9 mouse cellular contexts compared by ENCODE assay signal in the genomic region with DNA sequence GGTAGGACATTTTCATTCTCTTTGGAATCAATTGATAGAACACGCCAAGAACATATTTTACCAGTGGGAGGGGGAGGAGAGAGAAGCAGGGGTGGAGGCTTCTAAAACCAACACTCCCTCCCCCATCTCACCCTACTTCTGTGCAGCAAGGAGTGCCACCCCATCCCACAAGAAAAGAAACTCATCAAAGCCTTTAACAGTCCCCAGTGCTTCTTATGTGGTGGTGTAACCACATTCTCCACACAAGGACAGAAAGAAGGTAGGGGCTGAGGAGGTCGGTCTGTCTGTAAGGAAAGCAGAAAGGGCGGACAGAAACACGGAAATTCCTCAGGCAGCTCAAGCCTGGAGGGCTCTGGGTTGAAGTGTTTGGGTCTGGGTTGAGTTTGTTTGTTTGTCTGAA. TPM values are rescaled to one million over a fixed set of nuclear protein-coding genes. Genes with fewer than 3 reads are reported as not detected.
DNase-seq lines count a peak whose midpoint lies in the region; ATAC-seq and TF ChIP-seq lines count a peak whose summit lies in the region.
"Had no signal": no experiment of that assay in that cellular context is flagged by ENCODE, and none has a peak within 500 bp of the region (broad histone marks: within the 10 kb centered on the region; RNA-seq: fewer than 3 reads in every experiment).

No protein-coding gene starts in this region.

- no peak for TF ChIP-seq EP300 in ES-Bruce4 (IDR thresholded peaks at IDR 0.05; ENCODE audit: insufficient read depth, low read depth, low read length)
- no peak for TF ChIP-seq EP300 in stomach, postnatal 0 days (optimal IDR thresholded peaks at IDR 0.05)

- ATAC-seq in kidney, postnatal 0 days (replicated peaks; ENCODE audit: low FRiP score, low read depth) = no peak
- ATAC-seq in stomach, postnatal 0 days (ENCODE audit: low FRiP score, low TSS enrichment) = no peak
- ATAC-seq in forebrain, embryonic 13.5 days = no peak

- no peak for TF ChIP-seq POLR2A in ES-Bruce4 (IDR thresholded peaks at IDR 0.05; ENCODE audit: insufficient read depth, low read length)

- H3K27ac ChIP-seq in kidney, postnatal 0 days = peak overlapping the region; percentile 57
- peak overlapping the region; percentile 47 for H3K27ac ChIP-seq in ES-Bruce4 (ENCODE audit: insufficient read depth, low read length)
- H3K27ac ChIP-seq in brown adipose tissue, adult 24 weeks (replicated peaks; ENCODE audit: low read depth, low read length) = peak overlapping the region; percentile 50
- H3K27ac ChIP-seq in stomach, postnatal 0 days (replicated peaks) = peak overlapping the region; percentile 30; the same call in 1 of the 2 replicates
- H3K27ac ChIP-seq in forebrain, embryonic 13.5 days = no peak overlapping the region

- no peak for TF ChIP-seq CTCF in kidney, postnatal 0 days (IDR thresholded peaks at IDR 0.05; ENCODE audit: low read depth)
- no peak for TF ChIP-seq CTCF in ES-Bruce4 (IDR thresholded peaks at IDR 0.05; ENCODE audit: low read depth, low read length)
- no peak for TF ChIP-seq CTCF in stomach, postnatal 0 days (IDR thresholded peaks at IDR 0.05; ENCODE audit: low read depth)

- H3K9ac ChIP-seq in kidney, postnatal 0 days (ENCODE audit: low read depth, low read length) = 0 out of 2 replicates have a peak overlapping the region, but pooled peaks have one; percentile 23
- no peak overlapping the region for H3K9ac ChIP-seq in ES-Bruce4 (ENCODE audit: low read depth, poor library complexity, severe bottlenecking)
- no peak overlapping the region for H3K9ac ChIP-seq in stomach, postnatal 0 days (ENCODE audit: low read length)
- H3K9ac ChIP-seq in forebrain, embryonic 13.5 days = no peak overlapping the region

- H3K4me2 ChIP-seq in kidney, postnatal 0 days (ENCODE audit: low read length) = peak overlapping the region; percentile 23; the same call in 1 of the 2 replicates
- H3K4me2 ChIP-seq in stomach, postnatal 0 days (replicated peaks; ENCODE audit: low read depth) = 0 out of 2 replicates have a peak overlapping the region, but pooled peaks have one; percentile 3
- no peak overlapping the region for H3K4me2 ChIP-seq in forebrain, embryonic 13.5 days

- no peaks in the 10 kb centered on the region for H3K9me3 ChIP-seq in kidney, postnatal 0 days (replicated peaks; ENCODE audit: low read length)
- no peaks in the 10 kb centered on the region for H3K9me3 ChIP-seq in ES-Bruce4 (replicated peaks; ENCODE audit: control insufficient read depth, insufficient read depth, low read length, poor library complexity, severe bottlenecking)
- H3K9me3 ChIP-seq in stomach, postnatal 0 days (ENCODE audit: control insufficient read depth, low read length) = no peaks in the 10 kb centered on the region
- no peaks in the 10 kb centered on the region for H3K9me3 ChIP-seq in forebrain, embryonic 13.5 days (replicated peaks)

- no peaks in the 10 kb centered on the region for H3K27me3 ChIP-seq in kidney, postnatal 0 days (ENCODE audit: insufficient read depth, low read length)
- H3K27me3 ChIP-seq in ES-Bruce4 (ENCODE audit: control insufficient read depth, insufficient read depth, low read length, poor library complexity, severe bottlenecking) = no peaks in the 10 kb centered on the region
- H3K27me3 ChIP-seq in stomach, postnatal 0 days (ENCODE audit: control insufficient read depth, insufficient read depth, low read length) = no peaks in the 10 kb centered on the region
- H3K27me3 ChIP-seq in forebrain, embryonic 13.5 days = no peaks in the 10 kb centered on the region

- peaks cover 57% of the 10 kb centered on the region for H3K4me1 ChIP-seq in kidney, postnatal 0 days (replicated peaks; ENCODE audit: insufficient read depth, low read length)
- peaks cover 10% of the 10 kb centered on the region for H3K4me1 ChIP-seq in ES-Bruce4 (ENCODE audit: control insufficient read depth, insufficient read depth, low read length)
- peaks cover 46% of the 10 kb centered on the region for H3K4me1 ChIP-seq in brown adipose tissue, adult 24 weeks (ENCODE audit: control insufficient read depth, insufficient read depth, insufficient read length, low read length)
- H3K4me1 ChIP-seq in stomach, postnatal 0 days (replicated peaks; ENCODE audit: control insufficient read depth, insufficient read depth) = peaks cover 3% of the 10 kb centered on the region
- H3K4me1 ChIP-seq in forebrain, embryonic 13.5 days = peaks cover 6% of the 10 kb centered on the region; the same call in 1 of the 2 replicates

- 0 out of 2 replicates have a peak, but pooled peaks cover 7% of the 10 kb centered on the region for H3K36me3 ChIP-seq in kidney, postnatal 0 days (ENCODE audit: insufficient read depth, low read length)
- no peaks in the 10 kb centered on the region; the same call in 1 of the 2 replicates for H3K36me3 ChIP-seq in ES-Bruce4 (ENCODE audit: control insufficient read depth, insufficient read depth, low read length, poor library complexity, severe bottlenecking)
- H3K36me3 ChIP-seq in stomach, postnatal 0 days (ENCODE audit: control insufficient read depth, insufficient read depth, low read length) = no peaks in the 10 kb centered on the region
- 0 out of 2 replicates have a peak, but pooled peaks cover 5% of the 10 kb centered on the region for H3K36me3 ChIP-seq in forebrain, embryonic 13.5 days (ENCODE audit: poor library complexity, severe bottlenecking)

- H3K4me3 ChIP-seq in kidney, postnatal 0 days (replicated peaks; ENCODE audit: low read depth, low read length) = no peak overlapping the region
- no peak overlapping the region for H3K4me3 ChIP-seq in ES-Bruce4 (ENCODE audit: low read depth, low read length)
- no peak overlapping the region for H3K4me3 ChIP-seq in brown adipose tissue, adult 24 weeks (ENCODE audit: insufficient read depth, low read depth, low read length)
- H3K4me3 ChIP-seq in stomach, postnatal 0 days (ENCODE audit: low read depth, low read length) = no peak overlapping the region
- no peak overlapping the region for H3K4me3 ChIP-seq in forebrain, embryonic 13.5 days

- WGBS in kidney, postnatal 0 days = 50% methylated on average over 4 of the region's 4 CpGs
- WGBS in stomach, postnatal 0 days = 41% methylated on average over 4 of the region's 4 CpGs
- 79% methylated on average over 4 of the region's 4 CpGs for WGBS in forebrain, embryonic 13.5 days

- DNase-seq in kidney, postnatal 0 days (ENCODE audit: low spot score) = no peak
- DNase-seq in kidney, postnatal 4 days = no peak
- peak; percentile 18 for DNase-seq in stomach, postnatal 0 days (ENCODE audit: low spot score)
- no peak for DNase-seq in cerebellum, postnatal 14 days
- DNase-seq in cerebellum, postnatal 25 days = no peak
- DNase-seq: lung, adult 18-20 months had no signal

RNA-seq across cellular contexts. Expression of gene Lamc1, which starts 12.5 kb away (rescaled TPM):
- 106 and 107 TPM in 2 replicates for polyA plus RNA-seq in kidney, postnatal 0 days (2015; fragmentation: Nextera tagmentation; extraction: Ambion mirVana)
- polyA plus RNA-seq in ES-Bruce4 (2011; ENCODE audit: insufficient read depth, insufficient read length, low read depth, missing spikeins) = 195 and 233 TPM in 2 replicates
- 47.1 and 62.0 TPM in 2 replicates for polyA plus RNA-seq in brown adipose tissue, adult 24 weeks (2012; ENCODE audit: insufficient read depth, insufficient read length, missing spikeins)
- polyA plus RNA-seq in stomach, postnatal 0 days (2015; fragmentation: Nextera tagmentation; extraction: Ambion mirVana) = 41.6 and 41.8 TPM in 2 replicates
- 11.8 and 12.8 TPM in 2 replicates for polyA plus RNA-seq in forebrain, embryonic 13.5 days (2015; fragmentation: Nextera tagmentation; extraction: Ambion mirVana)
